Mouse (Mus musculus) T-helper 2 cell (primary cell): ENCODE data around the gene Nudt14.

Experiments used
- in situ Hi-C: fragments of 300-600 bp; cut with MboI, MseI; formaldehyde crosslinking; loops from one replicate; pipeline ENCODE4 v1.15.1; 2025; ENCODE audit warnings: high pct_unique_total_duplicates

The Nudt14 gene

GRCm38 (mm10) chr12:112941776-112942713 lies at the start of gene Nudt14:
TSS of gene Nudt14 (minus strand) at chr12:112942124.
- in situ Hi-C loops = loop anchor here (10.0 to 25.0 kb wide), 2 partner anchors 137 to 805 kb away; partner anchors contain the start of genes Ahnak2, Clba1 and Kif26a

GRCm38 (mm10) chr12:112991444-112991843 lies 49.5 kb upstream of the Nudt14 start:
- in situ Hi-C loops = loop anchor here (10.0 kb wide), 1 partner anchor 117 kb away; no protein-coding TSS in a partner anchor

- in situ Hi-C loops = loop anchor here (10.0 kb wide), 1 partner anchor 116 kb away; no protein-coding TSS in a partner anchor
These were observed 48.9 kb upstream of the Nudt14 start for GRCm38 (mm10) chr12:112990706-112991405.

- in situ Hi-C loops = no loop called here
These were observed 46.0 kb upstream of the Nudt14 start for GRCm38 (mm10) chr12:112987877-112988276.

GRCm38 (mm10) chr12:112985346-112985745 lies 43.4 kb upstream of the Nudt14 start:
- in situ Hi-C loops = no loop called here

- in situ Hi-C loops = no loop called here
These were observed 40.1 kb upstream of the Nudt14 start for GRCm38 (mm10) chr12:112982031-112982430.

GRCm38 (mm10) chr12:112977156-112977555 lies 35.2 kb upstream of the Nudt14 start:
- in situ Hi-C loops = no loop called here

- in situ Hi-C loops = no loop called here
These were observed 34.6 kb upstream of the Nudt14 start, which contains the start of gene Btbd6 for GRCm38 (mm10) chr12:112976371-112977073. TSS of gene Btbd6 (plus strand) at chr12:112976482.

- in situ Hi-C loops = no loop called here
These were observed 32.8 kb upstream of the Nudt14 start for GRCm38 (mm10) chr12:112974736-112975135.

GRCm38 (mm10) chr12:112969616-112970015 lies 27.7 kb upstream of the Nudt14 start:
- in situ Hi-C loops = no loop called here

- in situ Hi-C loops = no loop called here
These were observed 27.0 kb upstream of the Nudt14 start for GRCm38 (mm10) chr12:112968943-112969342.

GRCm38 (mm10) chr12:112965783-112966182 lies 23.9 kb upstream of the Nudt14 start:
- in situ Hi-C loops = no loop called here

- in situ Hi-C loops = no loop called here
These were observed 19.9 kb upstream of the Nudt14 start for GRCm38 (mm10) chr12:112961872-112962271.

GRCm38 (mm10) chr12:112961428-112961827 lies 19.5 kb upstream of the Nudt14 start:
- in situ Hi-C loops = no loop called here

GRCm38 (mm10) chr12:112959421-112959820 lies 17.5 kb upstream of the Nudt14 start:
- in situ Hi-C loops = no loop called here

GRCm38 (mm10) chr12:112958303-112958702 lies 16.4 kb upstream of the Nudt14 start:
- in situ Hi-C loops = no loop called here

- in situ Hi-C loops = no loop called here
These were observed 13.9 kb upstream of the Nudt14 start for GRCm38 (mm10) chr12:112955800-112956199.

GRCm38 (mm10) chr12:112952926-112953565 lies 11.1 kb upstream of the Nudt14 start:
- in situ Hi-C loops = no loop called here

- in situ Hi-C loops = no loop called here
These were observed 10.5 kb upstream of the Nudt14 start for GRCm38 (mm10) chr12:112952433-112952832.

GRCm38 (mm10) chr12:112951150-112951842 lies 9.4 kb upstream of the Nudt14 start:
- in situ Hi-C loops = no loop called here

GRCm38 (mm10) chr12:112950761-112951129 lies 8.8 kb upstream of the Nudt14 start:
- in situ Hi-C loops = no loop called here
